Mouse (Mus musculus): ENCODE data around the gene Ppp1r3e. TPM values are rescaled to one million over a fixed set of nuclear protein-coding genes. Genes with fewer than 3 reads are reported as not detected.

Ppp1r3e gene
- polyA plus RNA-seq, 1 experiment from 2014 or later: 1.6 TPM

- Histone ChIP-seq H3K9ac (peak overlapping the region; percentile 99), H3K9me3 (ENCODE audit: low read depth, low read length) (no peaks in the 10 kb centered on the region), H3K27me3 (ENCODE audit: insufficient read depth, low read length) (no peaks in the 10 kb centered on the region), H3K4me2 (peak overlapping the region; percentile 84), H3K36me3 (ENCODE audit: insufficient read depth) (peaks cover 40% of the 10 kb centered on the region), H3K4me3 (ENCODE audit: low read depth, low read length) (peak overlapping the region; percentile 95), H3K27ac (ENCODE audit: low read depth) (peak overlapping the region; percentile 94), H3K4me1 (ENCODE audit: insufficient read depth) (no peaks in the 10 kb centered on the region; the same call in 1 of the 2 replicates)
- WGBS: under 1% methylated on average over 52 of the region's 54 CpGs
- ATAC-seq (ENCODE audit: insufficient read depth) (peak; percentile 64), DNase-seq (peak; percentile 60)
- TF ChIP-seq CTCF (IDR thresholded peaks at IDR 0.05; ENCODE audit: low read depth): no peak
These were observed 17.2 kb upstream of the Ppp1r3e start for GRCm38 (mm10) chr14:54894296-54895151.

DNA sequence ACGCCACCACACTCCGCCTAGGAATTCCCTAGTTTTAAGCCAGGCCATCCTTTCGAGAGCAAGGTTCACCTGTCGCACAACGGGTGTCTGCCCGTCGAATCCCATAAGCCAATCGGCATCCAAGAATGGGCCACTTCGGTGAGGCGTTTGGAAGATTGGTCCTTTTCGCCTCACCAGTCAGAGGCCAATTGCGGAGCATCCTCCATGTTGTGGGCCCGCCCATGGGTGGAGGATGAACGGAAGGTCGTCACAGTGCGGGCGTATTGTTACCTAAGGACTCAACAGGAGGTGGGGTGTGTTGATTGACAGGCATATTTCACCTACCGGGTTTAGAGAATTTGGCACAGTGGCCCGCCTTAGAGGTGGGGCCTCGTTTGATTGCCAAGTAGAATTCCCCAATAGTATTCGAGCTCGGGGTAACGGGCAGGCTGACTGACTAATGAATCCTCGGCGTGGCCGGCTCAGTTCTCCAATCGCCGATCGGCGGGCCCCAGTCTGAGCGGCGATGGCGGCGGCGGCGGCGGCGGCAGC is 16.4 kb upstream of the Ppp1r3e start:
- peak overlapping the region; percentile 94 for H3K27ac ChIP-seq (ENCODE audit: low read depth)
- under 1% methylated on average over 38 of the region's 38 CpGs for WGBS

GRCm38 (mm10) chr14:54892200-54892599 is 14.8 kb upstream of the Ppp1r3e start, which contains the start of gene Pabpn1:
TSS of gene Pabpn1 (plus strand) at chr14:54892500.
- H3K4me2 ChIP-seq: peak within 1 kb of the TSS; percentile 57
- peak within 1 kb of the TSS; percentile 95 for H3K4me3 ChIP-seq (ENCODE audit: low read depth, low read length)
- H3K27ac ChIP-seq (ENCODE audit: low read depth): peak within 1 kb of the TSS; percentile 84
- ATAC-seq (ENCODE audit: insufficient read depth) (no peak), DNase-seq (no peak)
- no peaks in the 10 kb centered on the region for H3K27me3 ChIP-seq (ENCODE audit: insufficient read depth, low read length)
- no peak for TF ChIP-seq CTCF (IDR thresholded peaks at IDR 0.05; ENCODE audit: low read depth)
- peak within 1 kb of the TSS; percentile 43 for H3K9ac ChIP-seq
- H3K4me1 ChIP-seq (ENCODE audit: insufficient read depth): no peaks in the 10 kb centered on the region; the same call in 1 of the 2 replicates
- WGBS: 94% methylated on average over 3 of the region's 3 CpGs
- H3K36me3 ChIP-seq (ENCODE audit: insufficient read depth): peaks cover 19% of the 10 kb centered on the region
- no peaks in the 10 kb centered on the region for H3K9me3 ChIP-seq (ENCODE audit: low read depth, low read length)

More for the DNA sequence above, 16.4 kb upstream of the Ppp1r3e start:
- peak; percentile 99 for DNase-seq
- H3K4me3 ChIP-seq (ENCODE audit: low read depth, low read length): peak overlapping the region; percentile 95
- H3K9ac ChIP-seq: peak overlapping the region; percentile 99
- H3K27me3 ChIP-seq (ENCODE audit: insufficient read depth, low read length): no peaks in the 10 kb centered on the region
- H3K4me1 ChIP-seq (ENCODE audit: insufficient read depth): no peaks in the 10 kb centered on the region; the same call in 1 of the 2 replicates
- peak; percentile 99 for ATAC-seq (ENCODE audit: insufficient read depth)
- H3K9me3 ChIP-seq (ENCODE audit: low read depth, low read length): no peaks in the 10 kb centered on the region
- H3K4me2 ChIP-seq: peak overlapping the region; percentile 84
- TF ChIP-seq CTCF (IDR thresholded peaks at IDR 0.05; ENCODE audit: low read depth): no peak
- peaks cover 34% of the 10 kb centered on the region for H3K36me3 ChIP-seq (ENCODE audit: insufficient read depth)

DNA sequence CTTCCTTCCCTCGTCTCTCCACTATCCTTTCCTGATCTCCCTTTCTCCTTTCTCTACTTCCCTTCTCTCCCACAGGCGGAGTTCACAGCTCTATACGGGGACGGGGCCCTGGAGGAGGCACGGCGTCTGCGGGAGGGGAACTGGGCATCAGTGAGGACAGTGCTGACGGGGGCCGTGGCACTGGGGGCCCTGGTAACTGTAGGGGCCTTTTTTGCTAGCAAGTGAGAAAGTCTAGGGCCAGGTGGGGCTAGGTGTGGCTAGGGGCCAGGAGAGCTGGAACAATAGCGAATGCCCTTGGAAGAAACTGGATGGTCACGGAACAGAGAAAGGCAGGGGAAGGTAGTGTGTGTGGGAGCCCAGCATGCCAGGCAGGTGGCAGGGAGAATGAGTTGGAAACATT is 8.0 kb upstream of the Ppp1r3e start:
- TF ChIP-seq CTCF (IDR thresholded peaks at IDR 0.05; ENCODE audit: low read depth): no peak
- no peak overlapping the region for H3K27ac ChIP-seq (ENCODE audit: low read depth)
- H3K4me3 ChIP-seq (ENCODE audit: low read depth, low read length): no peak overlapping the region
- peaks cover 13% of the 10 kb centered on the region; the same call in 1 of the 2 replicates for H3K4me1 ChIP-seq (ENCODE audit: insufficient read depth)
- WGBS: 85% methylated on average over 11 of the region's 11 CpGs
- H3K27me3 ChIP-seq (ENCODE audit: insufficient read depth, low read length): no peaks in the 10 kb centered on the region
- no peak overlapping the region for H3K9ac ChIP-seq
- no peaks in the 10 kb centered on the region for H3K9me3 ChIP-seq (ENCODE audit: low read depth, low read length)
- peaks cover 9% of the 10 kb centered on the region; the same call in 1 of the 2 replicates for H3K36me3 ChIP-seq (ENCODE audit: insufficient read depth)
- DNase-seq (no peak), ATAC-seq (ENCODE audit: insufficient read depth) (no peak)
- H3K4me2 ChIP-seq: peak overlapping the region; percentile 82; the same call in 1 of the 2 replicates

- no peak for TF ChIP-seq CTCF (IDR thresholded peaks at IDR 0.05; ENCODE audit: low read depth)
- Histone ChIP-seq H3K4me2 (peak overlapping the region; percentile 82), H3K36me3 (ENCODE audit: insufficient read depth) (peaks cover 9% of the 10 kb centered on the region; the same call in 1 of the 2 replicates), H3K4me1 (ENCODE audit: insufficient read depth) (peaks cover 13% of the 10 kb centered on the region; the same call in 1 of the 2 replicates), H3K9ac (peak overlapping the region; percentile 81), H3K9me3 (ENCODE audit: low read depth, low read length) (no peaks in the 10 kb centered on the region), H3K27ac (ENCODE audit: low read depth) (peak overlapping the region; percentile 97), H3K27me3 (ENCODE audit: insufficient read depth, low read length) (no peaks in the 10 kb centered on the region), H3K4me3 (ENCODE audit: low read depth, low read length) (peak overlapping the region; percentile 67)
- WGBS: 12% methylated on average over 21 of the region's 21 CpGs
- ATAC-seq (ENCODE audit: insufficient read depth) (peak; percentile 28), DNase-seq (peak; percentile 64)
These were observed 6.8 kb upstream of the Ppp1r3e start for GRCm38 (mm10) chr14:54884022-54884712.

DNA sequence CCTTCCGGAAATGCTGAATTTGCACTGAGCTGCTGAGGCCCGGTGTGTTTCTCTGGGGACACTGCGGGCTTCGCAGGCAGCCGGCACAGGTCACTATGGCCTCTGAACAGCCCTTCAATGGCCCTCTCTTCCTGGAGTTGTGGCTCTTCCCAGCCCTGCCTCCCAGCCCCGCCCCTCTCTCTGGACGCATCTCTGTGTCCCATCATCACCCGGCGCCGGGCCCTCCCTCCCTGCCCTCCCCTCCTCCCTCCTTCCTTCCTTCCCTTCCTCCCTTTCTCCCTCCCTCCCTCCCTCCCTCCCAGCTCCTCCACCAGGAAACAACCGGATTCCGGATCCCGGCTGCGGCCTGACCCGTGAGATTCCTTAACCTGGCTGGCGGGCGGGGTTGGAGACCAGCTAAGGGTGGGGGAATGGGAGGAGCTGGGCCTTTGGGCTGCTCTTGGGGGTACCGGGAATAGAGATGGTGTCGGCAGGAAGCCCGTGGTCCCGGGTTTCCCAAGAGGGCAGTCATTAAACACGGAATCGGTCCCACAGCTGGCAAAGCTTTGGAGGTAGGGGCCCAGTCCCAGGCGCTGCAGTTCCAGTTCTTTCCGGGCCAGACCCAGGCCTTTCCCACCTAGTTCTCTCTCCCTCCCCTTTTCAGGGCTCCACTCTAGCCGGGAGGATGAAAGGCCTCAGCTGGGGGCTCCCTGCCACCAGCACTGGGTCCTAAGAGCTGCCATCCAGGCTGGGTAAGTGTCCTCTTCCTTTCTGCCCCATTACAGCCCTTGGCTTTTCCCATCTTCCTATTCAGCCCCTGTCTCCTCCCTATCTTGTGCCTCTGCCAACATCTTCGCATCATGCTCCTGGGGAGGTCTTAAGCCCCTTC is 6.0 kb upstream of the Ppp1r3e start, which contains the start of the genes Bcl2l2 and Gm20521:
Gene Bcl2l2 (plus strand): TSS at position 224 of the 868 bp plus-strand sequence.
Gene Gm20521 (plus strand): TSS at position 288 of the 868 bp plus-strand sequence.
- Histone ChIP-seq H3K9me3 (ENCODE audit: low read depth, low read length) (no peaks in the 10 kb centered on the region), H3K4me1 (ENCODE audit: insufficient read depth) (peaks cover 13% of the 10 kb centered on the region; the same call in 1 of the 2 replicates), H3K4me3 (ENCODE audit: low read depth, low read length) (peak within 1 kb of the TSS; percentile 67), H3K4me2 (peak within 1 kb of the TSS; percentile 82), H3K9ac (peak within 1 kb of the TSS; percentile 81), H3K27me3 (ENCODE audit: insufficient read depth, low read length) (peaks cover 3% of the 10 kb centered on the region; the same call in 1 of the 2 replicates), H3K27ac (ENCODE audit: low read depth) (peak within 1 kb of the TSS; percentile 97), H3K36me3 (ENCODE audit: insufficient read depth) (peaks cover 9% of the 10 kb centered on the region; the same call in 1 of the 2 replicates)
- 1% methylated on average over 25 of the region's 27 CpGs for WGBS
- DNase-seq: peak; percentile 82
- ATAC-seq (ENCODE audit: insufficient read depth): peak; percentile 92
- TF ChIP-seq CTCF (IDR thresholded peaks at IDR 0.05; ENCODE audit: low read depth): no peak
